Mouse (Mus musculus) cortical plate, adult 2 months (tissue): ENCODE measurements around the gene Camk2n1.

Experiments
- CTCF ChIP-seq: fragments of 200-500 bp; IDR thresholded peaks from 2 replicates; pipeline ENCODE4 v1.5.1; 2011; ENCODE audit warnings: mild to moderate bottlenecking, control low read depth, low read length; ENCODE audit not compliant: insufficient read depth; ENCODE audit errors: extremely low read depth
- POLR2A ChIP-seq: fragments of 200-500 bp; IDR thresholded peaks from 2 replicates; pipeline ENCODE4 v1.6.1; 2011; ENCODE audit warnings: mild to moderate bottlenecking, low read length, control low read depth; ENCODE audit not compliant: insufficient read depth; ENCODE audit errors: extremely low read depth

DNA sequence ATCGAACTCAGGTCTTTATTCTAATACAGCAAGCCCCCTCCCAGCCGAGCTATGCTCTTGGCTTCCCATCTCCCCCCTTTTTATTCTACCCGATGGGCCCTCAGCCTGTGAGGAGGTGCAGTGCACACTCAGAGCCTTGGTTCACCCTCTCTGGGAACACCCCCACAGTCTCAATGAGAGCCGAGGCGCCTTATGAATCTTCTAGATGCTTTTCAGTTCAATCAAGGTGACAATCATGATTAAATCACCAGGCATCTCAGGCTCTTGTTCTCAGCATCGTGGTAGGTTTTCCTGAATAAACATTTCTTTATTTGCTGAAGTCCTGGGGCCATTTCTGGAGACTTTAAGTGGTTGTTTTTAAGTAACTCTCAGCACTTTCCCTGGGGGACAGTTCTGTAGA lies 53.8 kb downstream of the Camk2n1 start:
- TF ChIP-seq CTCF (no peak), POLR2A (no peak)
